Mouse (Mus musculus) E14TG2a.4 (cell line): ENCODE data around the gene Dennd6b.

Experiments used
- CTCF ChIP-seq: conservative IDR thresholded peaks from 2 replicates; pipeline ENCODE4 v1.5.1; 2014; ENCODE audit warnings: low read length
- NANOG ChIP-seq: IDR thresholded peaks from 2 replicates; pipeline ENCODE4 v1.6.1; 2014; ENCODE audit warnings: borderline replicate concordance, low read length, mixed read lengths

GRCm38 (mm10) chr15:89207457-89207856, 11.2 kb upstream of the Dennd6b start:
- TF ChIP-seq CTCF (no peak), NANOG (no peak)
